Mouse (Mus musculus) limb, embryonic 11.5 days (tissue): ENCODE measurements around the gene Acox1. TPM values are rescaled to one million over a fixed set of nuclear protein-coding genes. Genes with fewer than 3 reads are reported as not detected.

Experiments
- ATAC-seq: fragments of 200-750 bp; cut with Nextera tagmentation; 2 replicates; pipeline ENCODE4 v1.8.0; 2017; ENCODE audit warnings: low read depth; ENCODE audit not compliant: insufficient number of reproducible peaks, low FRiP score, low TSS enrichment
- DNase-seq: peaks from one replicate; pipeline ENCODE4 v3.0.0-alpha.2; 2015; ENCODE audit warnings: low spot score
- H3K27ac ChIP-seq: fragments of 300-500 bp; sonication (generic); replicated peaks from 2 replicates; pipeline ENCODE4 v1.5.1; 2014; ENCODE audit warnings: low read depth, mild to moderate bottlenecking, low read length
- H3K27me3 ChIP-seq: fragments of 300-500 bp; sonication (generic); 2 replicates; pipeline ENCODE4 v1.6.1; 2014; ENCODE audit warnings: mild to moderate bottlenecking, low read length, mixed read lengths; ENCODE audit not compliant: control insufficient read depth, insufficient read depth
- H3K36me3 ChIP-seq: fragments of 300-500 bp; sonication (generic); 2 replicates; pipeline ENCODE4 v1.6.1; 2014; ENCODE audit warnings: mild to moderate bottlenecking, low read length, moderate library complexity, mixed read lengths; ENCODE audit not compliant: control insufficient read depth, insufficient read depth
- H3K4me1 ChIP-seq: fragments of 300-500 bp; sonication (generic); 2 replicates; pipeline ENCODE4 v1.6.1; 2014; ENCODE audit warnings: low read length, mixed read lengths; ENCODE audit not compliant: control insufficient read depth, insufficient read depth
- H3K4me2 ChIP-seq: fragments of 300-500 bp; sonication (generic); 2 replicates; pipeline ENCODE4 v1.6.1; 2014; ENCODE audit warnings: low read depth, mild to moderate bottlenecking, moderate library complexity; ENCODE audit not compliant: severe bottlenecking
- H3K4me3 ChIP-seq: fragments of 300-500 bp; sonication (generic); 2 replicates; pipeline ENCODE4 v1.5.1; 2014; ENCODE audit warnings: low read depth, low read length
- H3K9ac ChIP-seq: fragments of 300-500 bp; sonication (generic); 2 replicates; pipeline ENCODE4 v1.6.1; 2014; ENCODE audit warnings: mild to moderate bottlenecking, low read length
- H3K9me3 ChIP-seq: fragments of 300-500 bp; sonication (generic); 2 replicates; pipeline ENCODE4 v1.6.1; 2016; ENCODE audit warnings: low read length; ENCODE audit not compliant: control insufficient read depth
- WGBS: fragments of 180-500 bp; shearing (Covaris S2); extraction: QIAGEN DNeasy Blood & Tissue Kit; methylation state at CpG from one replicate; pipeline ENCODE4 v1.1.7; 2014; 5-methylcytosine and 5-hydroxymethylcytosine counted together
- polyA plus RNA-seq: library from polyadenylated mRNA; unstranded; fragments of >200 nt; fragmentation: Nextera tagmentation; extraction: Ambion mirVana; gene quantifications from 2 replicates; pipeline ENCODE4 v1.2.1, GENCODE M21; 2014

Gene Acox1
- polyA plus RNA-seq, 1 experiment from 2014 or later: 19.4 TPM

DNA sequence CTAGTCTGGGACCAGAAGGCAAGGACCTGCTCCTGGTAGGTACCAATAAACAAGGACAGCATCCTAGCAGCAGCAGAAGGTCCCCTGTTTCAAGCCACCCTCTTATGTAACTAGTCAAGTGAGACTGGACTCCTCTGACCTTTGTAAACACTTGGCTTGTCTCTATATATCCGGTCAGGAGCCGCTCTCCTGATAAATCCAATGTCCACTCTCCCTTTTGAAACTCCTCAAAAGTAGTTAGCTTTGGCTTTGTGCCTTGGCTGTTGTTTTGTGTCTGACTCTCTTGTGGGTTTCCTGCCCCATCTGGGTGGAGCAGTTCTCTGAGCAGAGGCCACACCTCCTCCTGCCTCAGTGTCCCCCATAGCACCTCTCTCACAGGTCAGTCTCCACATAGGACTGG lies 19.4 kb upstream of the Acox1 start:
- DNase-seq (no peak), ATAC-seq (no peak)
- peaks cover 6% of the 10 kb centered on the region; the same call in 1 of the 2 replicates for H3K4me1 ChIP-seq
- peaks cover 21% of the 10 kb centered on the region for H3K27me3 ChIP-seq
- no peaks in the 10 kb centered on the region for H3K36me3 ChIP-seq
- H3K4me2 ChIP-seq: no peak overlapping the region
- WGBS: 90% methylated on average over 2 of the region's 2 CpGs
- H3K27ac ChIP-seq: no peak overlapping the region
- H3K4me3 ChIP-seq: no peak overlapping the region
- H3K9me3 ChIP-seq: no peaks in the 10 kb centered on the region; the same call in 1 of the 2 replicates
- no peak overlapping the region for H3K9ac ChIP-seq

DNA sequence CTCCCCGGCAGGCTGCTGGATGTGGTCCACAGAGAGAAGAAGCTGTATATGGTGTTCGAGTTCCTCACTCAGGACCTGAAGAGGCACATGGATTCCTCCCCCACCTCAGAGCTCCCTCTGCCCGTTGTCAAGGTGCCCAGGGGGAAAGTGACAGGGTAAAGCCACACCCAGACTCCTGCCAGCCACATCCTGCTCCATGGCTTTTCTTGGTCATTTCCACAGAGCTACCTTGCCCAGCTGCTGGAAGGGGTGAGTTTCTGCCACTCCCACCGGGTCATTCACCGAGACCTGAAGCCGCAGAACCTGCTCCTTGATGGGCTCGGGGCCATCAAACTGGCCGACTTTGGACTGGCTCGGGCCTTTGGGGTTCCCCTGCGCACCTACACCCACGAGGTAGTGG lies 17.7 kb upstream of the Acox1 start:
- Histone ChIP-seq H3K4me2 (no peak overlapping the region), H3K27ac (no peak overlapping the region), H3K9ac (no peak overlapping the region), H3K36me3 (no peaks in the 10 kb centered on the region), H3K4me1 (0 out of 2 replicates have a peak, but pooled peaks cover 3% of the 10 kb centered on the region), H3K9me3 (no peaks in the 10 kb centered on the region; the same call in 1 of the 2 replicates), H3K4me3 (no peak overlapping the region), H3K27me3 (peaks cover 7% of the 10 kb centered on the region)
- ATAC-seq: no peak
- WGBS: 77% methylated on average over 11 of the region's 11 CpGs
- no peak for DNase-seq

GRCm38 (mm10) chr11:116215991-116216390 lies 17.1 kb upstream of the Acox1 start:
- H3K9ac ChIP-seq: no peak overlapping the region
- 89% methylated on average over 6 of the region's 6 CpGs for WGBS
- ATAC-seq: no peak

GRCm38 (mm10) chr11:116215181-116215580 lies 16.3 kb upstream of the Acox1 start:
- no peaks in the 10 kb centered on the region for H3K36me3 ChIP-seq
- no peak for ATAC-seq
- H3K9ac ChIP-seq: no peak overlapping the region
- WGBS: 74% methylated on average over 7 of the region's 7 CpGs
- no peak overlapping the region for H3K4me2 ChIP-seq
- no peak overlapping the region for H3K4me3 ChIP-seq
- no peak for DNase-seq
- H3K27me3 ChIP-seq: no peaks in the 10 kb centered on the region
- H3K9me3 ChIP-seq: no peaks in the 10 kb centered on the region
- no peak overlapping the region for H3K27ac ChIP-seq
- 0 out of 2 replicates have a peak, but pooled peaks cover 3% of the 10 kb centered on the region for H3K4me1 ChIP-seq

More at GRCm38 (mm10) chr11:116215991-116216390, 17.1 kb upstream of the Acox1 start:
- H3K4me1 ChIP-seq: 0 out of 2 replicates have a peak, but pooled peaks cover 3% of the 10 kb centered on the region
- no peak overlapping the region for H3K4me2 ChIP-seq
- H3K27ac ChIP-seq: no peak overlapping the region
- no peak overlapping the region for H3K4me3 ChIP-seq
- DNase-seq: no peak
- no peaks in the 10 kb centered on the region for H3K9me3 ChIP-seq
- no peaks in the 10 kb centered on the region for H3K36me3 ChIP-seq
- H3K27me3 ChIP-seq: 0 out of 2 replicates have a peak, but pooled peaks cover 3% of the 10 kb centered on the region

- ATAC-seq (no peak), DNase-seq (no peak)
- Histone ChIP-seq H3K36me3 (no peaks in the 10 kb centered on the region), H3K27ac (no peak overlapping the region), H3K4me1 (no peaks in the 10 kb centered on the region), H3K9me3 (no peaks in the 10 kb centered on the region), H3K27me3 (no peaks in the 10 kb centered on the region), H3K4me3 (no peak overlapping the region), H3K4me2 (no peak overlapping the region), H3K9ac (no peak overlapping the region)
- 93% methylated on average over 13 of the region's 13 CpGs for WGBS
Measured at GRCm38 (mm10) chr11:116213877-116214510, 15.1 kb upstream of the Acox1 start.

- Histone ChIP-seq H3K27me3 (no peaks in the 10 kb centered on the region), H3K27ac (no peak overlapping the region), H3K4me1 (no peaks in the 10 kb centered on the region), H3K9ac (no peak overlapping the region), H3K4me3 (no peak overlapping the region), H3K36me3 (no peaks in the 10 kb centered on the region), H3K4me2 (no peak overlapping the region), H3K9me3 (no peaks in the 10 kb centered on the region)
- WGBS: 91% methylated on average over 6 of the region's 6 CpGs
- no peak for DNase-seq
- ATAC-seq: no peak
Measured at GRCm38 (mm10) chr11:116212847-116213246, 14.0 kb upstream of the Acox1 start.

DNA sequence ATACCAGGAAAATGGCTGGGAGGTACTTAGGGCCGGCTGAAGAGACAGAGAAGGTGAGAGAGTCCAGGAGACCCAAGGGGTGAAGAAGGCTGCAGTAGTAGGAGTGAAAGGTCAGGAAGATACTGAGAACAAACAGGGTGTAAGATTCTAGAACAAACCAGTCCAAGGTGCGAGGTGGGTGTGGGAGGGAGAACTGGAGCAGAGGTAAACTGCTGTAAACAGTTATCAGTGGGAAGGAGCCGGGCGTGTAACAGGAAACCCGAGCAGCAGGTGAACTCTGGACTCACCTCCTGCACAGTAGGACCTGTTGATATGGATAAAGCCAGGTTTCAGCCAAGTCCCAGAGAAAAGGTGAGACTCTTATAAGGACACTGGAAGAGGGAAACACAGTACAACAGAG lies 11.9 kb upstream of the Acox1 start:
- Histone ChIP-seq H3K9me3 (no peaks in the 10 kb centered on the region), H3K9ac (no peak overlapping the region), H3K27ac (no peak overlapping the region), H3K4me1 (no peaks in the 10 kb centered on the region), H3K4me3 (no peak overlapping the region), H3K36me3 (peaks cover 3% of the 10 kb centered on the region; the same call in 1 of the 2 replicates), H3K27me3 (no peaks in the 10 kb centered on the region), H3K4me2 (no peak overlapping the region)
- 74% methylated on average over 5 of the region's 5 CpGs for WGBS
- DNase-seq (no peak), ATAC-seq (no peak)

DNA sequence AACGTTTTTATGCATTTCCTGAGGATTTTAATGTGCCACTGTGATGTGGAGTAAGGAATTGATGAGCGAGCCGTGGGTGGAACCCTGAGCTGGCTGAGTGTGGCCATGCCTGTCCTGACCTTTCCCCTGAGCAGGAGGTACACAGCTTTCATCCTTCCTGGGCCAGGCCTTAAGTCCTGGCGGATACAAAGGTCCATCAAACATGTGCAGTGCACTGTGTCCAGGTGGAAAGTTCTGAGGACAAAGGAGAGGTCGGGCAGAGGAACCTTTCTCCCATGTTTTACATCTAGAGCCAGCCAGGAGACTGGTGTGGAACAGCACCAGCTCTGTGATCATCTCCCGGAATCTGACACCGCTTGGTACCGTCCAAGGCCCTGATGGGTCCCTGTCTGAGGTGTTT lies 10.4 kb upstream of the Acox1 start:
- Histone ChIP-seq H3K27ac (no peak overlapping the region), H3K36me3 (peaks cover 3% of the 10 kb centered on the region; the same call in 1 of the 2 replicates), H3K9ac (no peak overlapping the region), H3K4me3 (no peak overlapping the region), H3K4me1 (no peaks in the 10 kb centered on the region), H3K27me3 (no peaks in the 10 kb centered on the region), H3K4me2 (no peak overlapping the region), H3K9me3 (no peaks in the 10 kb centered on the region)
- DNase-seq (no peak), ATAC-seq (no peak)
- WGBS: 81% methylated on average over 8 of the region's 8 CpGs

GRCm38 (mm10) chr11:116208660-116209059 lies 9.8 kb upstream of the Acox1 start:
- WGBS: 86% methylated on average over 3 of the region's 3 CpGs
- H3K4me3 ChIP-seq: no peak overlapping the region
- no peak overlapping the region for H3K4me2 ChIP-seq
- H3K9me3 ChIP-seq: no peaks in the 10 kb centered on the region
- no peak overlapping the region for H3K27ac ChIP-seq
- DNase-seq (no peak), ATAC-seq (no peak)
- peaks cover 3% of the 10 kb centered on the region; the same call in 1 of the 2 replicates for H3K36me3 ChIP-seq
- no peaks in the 10 kb centered on the region for H3K27me3 ChIP-seq
- no peaks in the 10 kb centered on the region for H3K4me1 ChIP-seq
- H3K9ac ChIP-seq: no peak overlapping the region
